20 mouse cellular contexts compared by ENCODE assay signal in genomic region chr5:43039525-43039924, GRCm38 (mm10).
"Had no signal": no experiment of that assay in that cellular context is flagged by ENCODE, and none has a peak within 500 bp of the region (broad histone marks: within the 10 kb centered on the region; RNA-seq: fewer than 3 reads in every experiment).

No protein-coding gene starts in this region.

- H3K4me3 ChIP-seq: liver, embryonic 13.5 days; liver, embryonic 15.5 days; lung, embryonic 15.5 days; megakaryocyte, embryonic 14.5 days; midbrain, embryonic 12.5 days; midbrain, embryonic 15.5 days; neural tube, embryonic 12.5 days; stomach, embryonic 15.5 days had no signal

- H3K27ac ChIP-seq: liver, embryonic 13.5 days; liver, embryonic 15.5 days; lung, embryonic 15.5 days; macrophage; midbrain, embryonic 12.5 days; midbrain, embryonic 15.5 days; neural tube, embryonic 12.5 days; stomach, embryonic 15.5 days; stomach, postnatal 0 days had no signal

- DNase-seq: liver, embryonic 13.5 days; liver, postnatal 0 days; lung, adult 2 months; lung, postnatal 14 days; lung, postnatal 36 days; retina, postnatal 1 day; right cerebral cortex, adult 18-20 months; right cerebral cortex, postnatal 14 days; thymus, postnatal 14 days; thymus, postnatal 36 days had no signal

- H3K4me1 ChIP-seq: liver, embryonic 13.5 days; liver, embryonic 15.5 days; lung, embryonic 15.5 days; midbrain, embryonic 12.5 days; midbrain, embryonic 15.5 days; neural tube, embryonic 12.5 days; stomach, embryonic 15.5 days had no signal

- H3K9ac ChIP-seq: liver, embryonic 13.5 days; liver, embryonic 15.5 days; liver, postnatal 0 days; lung, embryonic 15.5 days; midbrain, embryonic 12.5 days; midbrain, embryonic 15.5 days; neural tube, embryonic 12.5 days; stomach, embryonic 15.5 days had no signal

- H3K9me3 ChIP-seq: liver, embryonic 13.5 days; liver, embryonic 15.5 days; lung, embryonic 15.5 days; megakaryocyte, embryonic 14.5 days; midbrain, embryonic 12.5 days; midbrain, embryonic 15.5 days; neural tube, embryonic 12.5 days; stomach, embryonic 15.5 days had no signal

- H3K27me3 ChIP-seq: liver, embryonic 13.5 days; liver, embryonic 15.5 days; lung, embryonic 15.5 days; megakaryocyte, embryonic 14.5 days; midbrain, embryonic 12.5 days; midbrain, embryonic 15.5 days; neural tube, embryonic 12.5 days; stomach, embryonic 15.5 days had no signal

- ATAC-seq: liver, postnatal 0 days; lung, postnatal 0 days; midbrain, embryonic 15.5 days had no signal

- H3K4me2 ChIP-seq: liver, embryonic 13.5 days; liver, embryonic 15.5 days; lung, embryonic 15.5 days; midbrain, embryonic 12.5 days; midbrain, embryonic 15.5 days; neural tube, embryonic 12.5 days; stomach, embryonic 15.5 days had no signal

- H3K36me3 ChIP-seq: liver, embryonic 13.5 days; liver, embryonic 15.5 days; lung, embryonic 15.5 days; midbrain, embryonic 12.5 days; midbrain, embryonic 15.5 days; neural tube, embryonic 12.5 days; stomach, embryonic 15.5 days had no signal
